Mouse (Mus musculus): ENCODE data around the gene R3hdm4. TPM values are rescaled to one million over a fixed set of nuclear protein-coding genes. Genes with fewer than 3 reads are reported as not detected.

The R3hdm4 gene
- 102 TPM for total RNA-seq (2023)

DNA sequence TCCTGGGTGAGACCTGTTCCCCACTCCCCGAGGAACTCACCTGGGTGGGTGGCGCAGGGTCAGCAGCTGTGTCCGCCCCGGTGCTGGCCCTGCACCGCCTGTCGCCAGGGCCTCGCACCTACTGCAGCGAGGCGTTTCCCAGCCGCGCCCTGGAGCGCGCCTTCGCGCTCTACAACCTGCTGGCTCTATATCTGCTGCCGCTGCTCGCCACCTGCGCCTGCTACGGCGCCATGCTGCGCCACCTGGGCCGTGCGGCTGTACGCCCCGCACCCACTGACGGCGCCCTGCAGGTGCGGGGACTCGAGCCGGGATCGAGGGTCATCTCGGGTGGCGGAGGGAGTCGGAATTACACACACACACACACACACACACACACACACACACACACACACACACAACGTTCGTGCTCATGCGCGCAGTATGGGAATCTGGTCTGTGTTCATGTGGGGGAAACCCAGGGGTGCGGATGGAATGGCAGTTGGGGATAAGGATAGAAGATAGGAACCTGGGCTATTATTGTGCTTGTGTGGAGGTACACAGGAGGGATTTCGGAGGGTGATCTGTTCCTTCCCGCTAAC is at the start of gene R3hdm4:
Gene R3hdm4 (minus strand): TSS at position 251 of the 578 bp plus-strand sequence.

DNA sequence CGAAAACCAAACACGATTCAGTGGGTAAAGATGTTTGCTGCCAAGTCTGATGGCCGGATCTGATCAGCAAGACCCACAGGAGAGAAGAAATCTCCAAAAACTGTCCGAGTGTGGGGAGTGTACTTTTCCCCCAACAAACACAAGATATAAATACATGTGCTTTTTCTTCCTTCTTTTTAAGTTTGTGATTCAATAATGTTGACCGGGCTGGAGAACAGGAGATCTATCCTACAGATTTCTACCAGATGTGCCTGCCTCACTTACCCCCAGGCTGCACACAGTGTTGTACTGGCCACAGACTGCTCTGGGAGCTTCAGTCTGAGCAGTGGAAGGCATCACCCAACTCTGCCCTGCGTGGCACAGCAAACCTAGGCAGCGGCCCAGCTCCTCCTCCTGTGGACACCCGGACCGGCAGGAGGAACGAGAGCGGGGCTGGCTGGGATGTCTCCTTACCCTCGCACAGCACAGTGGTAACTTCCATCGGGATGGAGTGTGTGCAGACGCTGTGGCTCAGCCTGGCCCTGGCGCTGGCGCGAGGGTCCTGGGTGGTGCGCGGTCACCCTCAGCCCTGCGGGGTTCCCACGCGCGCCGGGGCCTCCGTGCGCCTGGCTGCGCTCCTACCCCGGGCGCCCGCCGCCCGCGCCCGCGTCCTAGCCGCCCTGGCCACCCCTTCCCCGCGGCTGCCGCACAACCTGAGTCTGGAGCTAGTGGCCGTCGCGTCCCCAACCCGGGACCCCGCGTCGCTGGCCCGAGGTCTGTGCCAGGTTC is 49.6 kb upstream of the R3hdm4 start, which contains the start of gene Grin3b:
Gene Grin3b (plus strand): TSS at position 301 of the 768 bp plus-strand sequence.

DNA sequence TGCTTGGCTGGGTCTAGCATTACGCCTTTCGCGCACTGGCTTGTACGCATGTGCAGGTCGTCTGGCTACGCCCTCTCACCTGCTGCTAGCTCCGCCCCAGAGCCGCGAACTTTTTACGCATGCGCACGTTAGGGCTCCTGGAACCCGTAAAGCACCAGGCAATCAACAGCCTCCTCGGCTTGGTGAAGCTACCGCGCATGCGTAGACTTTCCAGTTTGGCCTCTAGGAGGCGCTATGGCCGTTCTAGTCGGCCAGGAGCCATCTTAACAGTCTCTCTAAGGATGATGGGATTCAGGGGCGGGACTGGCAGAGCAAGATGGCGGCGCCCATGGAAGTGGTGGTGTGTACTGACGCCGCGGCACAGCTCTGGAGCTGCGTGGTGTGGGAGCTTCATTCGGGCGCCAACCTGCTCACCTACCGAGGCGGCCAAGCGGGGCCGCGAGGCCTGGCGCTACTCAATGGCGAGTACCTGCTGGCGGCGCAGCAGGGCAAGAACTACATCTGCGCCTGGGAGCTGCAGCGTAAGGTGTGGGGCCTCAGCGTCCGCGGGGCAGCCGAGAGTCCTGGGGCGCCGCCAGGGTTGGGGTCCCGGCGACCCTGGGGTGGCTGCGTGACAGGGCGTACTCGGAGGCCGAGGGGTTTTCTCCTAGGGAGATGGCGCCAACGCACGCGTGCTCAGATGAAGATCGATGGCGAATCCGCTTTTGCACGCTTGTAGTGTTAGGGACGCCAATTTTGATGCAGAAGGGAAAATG is 39.0 kb upstream of the R3hdm4 start, which contains the start of gene Wdr18:
Gene Wdr18 (plus strand): TSS at position 306 of the 755 bp plus-strand sequence.

DNA sequence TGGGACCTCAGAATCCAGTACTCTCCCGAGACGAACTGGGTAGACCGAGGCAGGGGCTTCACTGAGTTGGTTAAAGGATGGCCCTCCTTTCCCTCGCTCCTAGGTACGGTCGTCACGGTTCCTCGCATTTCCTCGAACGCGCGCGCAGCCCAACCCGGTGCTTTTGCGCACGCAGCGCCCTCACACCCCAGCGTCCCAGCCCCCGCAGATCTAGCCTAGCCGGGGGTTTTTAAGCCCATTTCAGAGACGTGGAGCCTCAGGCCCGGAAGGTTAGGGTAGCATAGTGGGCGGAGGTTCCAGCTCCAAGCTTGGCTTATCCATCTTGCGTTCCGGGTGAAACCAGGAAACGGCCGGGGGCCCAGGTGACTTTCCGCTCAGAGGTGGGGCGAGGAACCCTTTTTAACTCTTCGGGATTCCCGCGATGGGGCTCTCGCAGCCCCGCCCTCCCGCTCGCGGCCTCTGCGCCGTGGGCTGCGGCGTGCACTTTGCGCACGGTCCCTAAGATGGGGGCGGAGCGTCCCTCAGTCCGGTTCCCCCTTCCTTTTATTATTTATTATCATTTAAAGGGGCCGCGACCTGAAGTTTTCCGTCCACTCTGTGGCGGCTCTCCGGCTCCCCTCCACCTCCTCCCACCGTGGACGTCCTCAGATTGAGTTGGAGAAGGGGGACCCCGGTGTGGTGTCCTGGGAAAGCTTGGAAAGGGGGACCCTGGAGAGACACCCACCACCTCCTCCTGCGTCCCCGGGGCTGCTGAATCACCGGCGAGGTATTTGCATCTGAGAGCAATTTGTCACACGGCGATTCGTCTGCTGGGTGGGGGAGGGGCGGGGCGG is 5.7 kb upstream of the R3hdm4 start, which contains the start of gene Arid3a:
Gene Arid3a (plus strand): TSS at position 553 of the 833 bp plus-strand sequence.

DNA sequence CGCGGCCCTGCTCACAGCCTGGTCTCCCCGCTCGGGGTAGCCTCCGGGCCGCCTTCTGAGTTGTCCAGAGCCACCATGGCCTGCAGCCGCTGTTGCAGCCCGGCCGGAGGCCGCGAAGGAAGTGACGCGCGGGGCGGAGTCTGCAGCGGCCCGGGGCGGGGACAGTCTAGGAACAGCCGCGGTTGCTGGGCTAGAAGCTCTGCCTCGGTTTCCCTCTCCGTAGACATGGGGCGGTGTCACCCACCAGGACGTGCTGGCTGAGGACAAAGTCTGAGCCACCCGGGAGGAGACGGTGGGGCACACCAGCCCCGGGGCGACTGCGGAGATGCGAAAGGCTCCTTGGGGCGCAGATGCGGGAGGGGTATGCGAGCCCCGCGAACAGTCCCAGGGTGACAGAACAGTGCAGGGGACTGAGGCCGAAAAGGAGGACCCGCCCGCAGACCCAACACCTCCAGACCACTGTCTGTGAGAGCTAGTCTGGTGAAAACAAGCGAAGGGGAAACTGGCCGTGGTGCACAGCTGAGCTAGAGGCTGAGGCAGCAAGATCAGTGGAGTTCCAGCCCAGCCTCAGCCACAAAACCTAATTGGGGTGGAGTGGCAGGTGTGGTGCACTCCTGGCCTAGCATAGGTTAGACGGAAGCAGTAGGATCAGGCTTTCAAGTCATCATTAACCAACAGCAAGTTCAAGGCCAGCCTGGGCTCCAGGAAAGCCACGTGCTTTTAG is 4.0 kb downstream of the R3hdm4 start, which contains the start of gene Kiss1r:
Gene Kiss1r (plus strand): TSS at position 164 of the 724 bp plus-strand sequence.

GRCm38 (mm10) chr10:79910556-79910955 is 10.5 kb downstream of the R3hdm4 start, which contains the start of gene Gm26602:
TSS of gene Gm26602 (plus strand) at chr10:79910856.

GRCm38 (mm10) chr10:79908167-79909091 is 12.6 kb downstream of the R3hdm4 start, which contains the start of gene Med16:
TSS of gene Med16 (minus strand) at chr10:79908923.

DNA sequence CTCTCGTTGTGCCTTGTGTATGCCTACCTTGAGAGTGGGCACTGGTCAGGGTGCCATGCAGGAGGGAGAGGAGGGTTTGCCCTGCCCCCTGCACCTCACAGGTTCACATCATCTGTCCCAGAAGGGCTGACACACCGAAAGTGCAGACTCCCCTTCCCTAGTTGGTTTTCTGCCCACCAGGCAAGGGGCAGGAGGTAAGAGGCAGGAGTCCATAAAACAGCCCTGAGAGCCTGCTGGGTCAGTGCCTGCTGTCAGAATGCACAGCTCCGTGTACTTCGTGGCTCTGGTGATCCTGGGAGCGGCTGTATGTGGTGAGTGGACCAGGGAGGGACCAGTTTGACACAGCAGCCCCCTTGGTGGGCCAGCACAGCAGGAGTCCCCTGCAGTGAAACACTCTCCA is 30.3 kb downstream of the R3hdm4 start, which contains the start of gene Cfd:
Gene Cfd (plus strand): TSS at position 184 of the 400 bp plus-strand sequence.

DNA sequence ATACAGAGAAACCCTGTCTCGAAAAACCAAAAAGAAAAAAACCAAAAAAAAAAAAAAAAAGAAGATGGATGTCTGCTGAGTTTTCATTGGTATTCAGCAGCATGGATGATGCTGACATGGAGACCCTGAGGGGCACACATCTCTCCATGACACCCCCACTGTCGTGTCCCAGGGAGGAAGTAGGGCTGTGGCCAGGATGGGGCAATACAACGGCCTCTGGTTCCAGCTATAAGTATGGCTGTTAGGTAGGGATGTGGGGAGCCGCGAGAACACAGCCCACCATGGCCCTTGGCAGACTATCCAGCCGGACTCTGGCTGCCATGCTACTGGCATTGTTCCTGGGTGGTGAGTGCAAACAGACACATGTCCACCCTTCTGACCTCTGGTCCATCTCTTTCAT is 35.0 kb downstream of the R3hdm4 start, which contains the start of gene Elane:
Gene Elane (plus strand): TSS at position 194 of the 400 bp plus-strand sequence.

DNA sequence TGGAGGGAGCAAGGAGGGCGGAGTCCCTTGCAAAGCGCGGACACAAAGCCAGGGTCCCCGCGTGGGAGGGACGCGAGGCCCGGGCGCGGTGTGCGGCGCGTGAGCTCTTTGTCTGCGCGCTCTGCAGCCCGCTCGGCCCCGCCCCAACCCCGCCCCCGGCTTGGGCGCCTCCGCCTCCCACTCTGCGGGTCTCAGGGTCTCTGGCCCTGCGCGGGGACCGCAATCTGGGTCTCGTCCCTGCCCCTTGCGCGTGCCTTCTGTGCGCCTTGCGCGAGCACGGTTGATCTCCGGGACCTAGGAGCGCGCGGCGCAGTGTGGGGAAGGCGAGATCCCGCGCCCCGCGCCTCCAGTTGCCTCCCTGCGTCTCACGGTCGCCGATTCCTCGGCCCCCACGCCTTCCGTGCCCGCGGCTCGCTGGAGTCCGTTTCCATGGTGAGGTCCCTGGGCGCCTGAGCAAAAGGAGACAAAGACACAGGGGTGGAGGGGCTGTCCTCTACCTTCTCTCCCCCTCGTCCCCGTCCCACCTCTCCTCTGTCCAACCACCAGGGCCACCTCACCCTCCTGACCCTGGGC is 46.6 kb downstream of the R3hdm4 start, which contains the start of the genes Prtn3 and Plppr3:
Gene Prtn3 (plus strand): TSS at position 187 of the 573 bp plus-strand sequence.
Gene Plppr3 (minus strand): TSS at position 345 of the 573 bp plus-strand sequence.

Other genes starting within 250 kb of the R3hdm4 start
- gene Cdc34, start 239.0 kb downstream of the R3hdm4 start, total RNA-seq (2023), result 74.7 TPM
- 3.1 TPM for gene Gzmm, start 232.2 kb downstream of the R3hdm4 start, total RNA-seq (2023)
- 108 TPM for gene Bsg, start 216.7 kb downstream of the R3hdm4 start, total RNA-seq (2023)
- not detected for gene Hcn2, start 204.6 kb downstream of the R3hdm4 start, total RNA-seq (2023)
- 71.2 TPM for gene Polrmt, start 174.6 kb downstream of the R3hdm4 start, total RNA-seq (2023)
- gene Fgf22, start 166.1 kb downstream of the R3hdm4 start, total RNA-seq (2023), result not detected
- 62.8 TPM for gene Rnf126, start 154.3 kb downstream of the R3hdm4 start, total RNA-seq (2023)
- gene Fstl3, start 143.9 kb downstream of the R3hdm4 start, total RNA-seq (2023), result 1.1 TPM
- not detected for gene Prss57, start 130.2 kb downstream of the R3hdm4 start, total RNA-seq (2023)
- 5.8 TPM for gene Palm, start 127.6 kb downstream of the R3hdm4 start, total RNA-seq (2023)
- gene Misp, start 100.2 kb downstream of the R3hdm4 start, total RNA-seq (2023), result not detected
- gene Ptbp1, start 66.8 kb downstream of the R3hdm4 start, total RNA-seq (2023), result 606 TPM
- not detected for gene Prtn3, start 46.7 kb downstream of the R3hdm4 start, total RNA-seq (2023)
- not detected for gene Plppr3, start 46.6 kb downstream of the R3hdm4 start, total RNA-seq (2023)
- gene Elane, start 35.0 kb downstream of the R3hdm4 start, total RNA-seq (2023), result not detected
- gene Cfd, start 30.4 kb downstream of the R3hdm4 start, total RNA-seq (2023), result not detected
- 61.6 TPM for gene Med16, start 12.3 kb downstream of the R3hdm4 start, total RNA-seq (2023)
- not detected for gene Gm26602, start 10.4 kb downstream of the R3hdm4 start, total RNA-seq (2023)
- 0.73 TPM for gene Kiss1r, start 4.2 kb downstream of the R3hdm4 start, total RNA-seq (2023)
- 7.3 TPM for gene Arid3a, start 5.8 kb upstream of the R3hdm4 start, total RNA-seq (2023)
- gene Wdr18, start 38.9 kb upstream of the R3hdm4 start, total RNA-seq (2023), result 48.8 TPM
- gene Grin3b, start 49.5 kb upstream of the R3hdm4 start, total RNA-seq (2023), result 0.58 TPM
- 142 TPM for gene Tmem259, start 63.1 kb upstream of the R3hdm4 start, total RNA-seq (2023)
- 499 TPM for gene Cnn2, start 67.4 kb upstream of the R3hdm4 start, total RNA-seq (2023)
- 82.9 TPM for gene Abca7, start 75.3 kb upstream of the R3hdm4 start, total RNA-seq (2023)
- gene Arhgap45, start 95.4 kb upstream of the R3hdm4 start, total RNA-seq (2023), result 806 TPM
- 68.7 TPM for gene Polr2e, start 118.6 kb upstream of the R3hdm4 start, total RNA-seq (2023)
- gene Gpx4, start 126.0 kb upstream of the R3hdm4 start, total RNA-seq (2023), result 131 TPM
- 99.0 TPM for gene Sbno2, start 184.4 kb upstream of the R3hdm4 start, total RNA-seq (2023)
- 128 TPM for gene Stk11, start 194.6 kb upstream of the R3hdm4 start, total RNA-seq (2023)
- gene Atp5d, start 217.4 kb upstream of the R3hdm4 start, total RNA-seq (2023), result 159 TPM
- 24.5 TPM for gene Cbarp, start 219.6 kb upstream of the R3hdm4 start, total RNA-seq (2023)
- gene Midn, start 227.1 kb upstream of the R3hdm4 start, total RNA-seq (2023), result 121 TPM
- gene Cirbp, start 244.8 kb upstream of the R3hdm4 start, total RNA-seq (2023), result 211 TPM